Mouse (Mus musculus) small intestine, adult 2 months (tissue): Measurements from ENCODE around the gene Ppbp. TPM values are rescaled to one million over a fixed set of nuclear protein-coding genes. Genes with fewer than 3 reads are reported as not detected.

Experiments used
- H3K27ac ChIP-seq: fragments of 200-500 bp; 2 replicates; pipeline ENCODE4 v1.5.1; 2012; ENCODE audit warnings: low read depth, low read length, control low read depth, inconsistent platforms; ENCODE audit not compliant: insufficient read depth
- H3K27me3 ChIP-seq: fragments of 200-500 bp; 2 replicates; pipeline ENCODE4 v1.6.1; 2012; ENCODE audit warnings: mild to moderate bottlenecking, moderate library complexity, low read length, inconsistent platforms; ENCODE audit not compliant: control insufficient read depth, insufficient read depth
- H3K36me3 ChIP-seq: fragments of 200-500 bp; 2 replicates; pipeline ENCODE4 v1.6.1; 2012; ENCODE audit warnings: mild to moderate bottlenecking, low read length, control low read depth, inconsistent platforms; ENCODE audit not compliant: control insufficient read depth, insufficient read depth
- H3K4me1 ChIP-seq: fragments of 200-500 bp; 2 replicates; pipeline ENCODE4 v1.6.1; 2012; ENCODE audit warnings: low read length, inconsistent platforms, mixed read lengths; ENCODE audit not compliant: control insufficient read depth, insufficient read depth, insufficient read length
- H3K4me3 ChIP-seq: fragments of 200-500 bp; 2 replicates; pipeline ENCODE4 v1.5.1; 2012; ENCODE audit warnings: low read depth, mild to moderate bottlenecking, control low read depth, inconsistent platforms, low read length, moderate library complexity
- CTCF ChIP-seq: fragments of 200-500 bp; IDR thresholded peaks from 2 replicates; pipeline ENCODE4 v1.5.1; 2012; ENCODE audit warnings: low read depth, mild to moderate bottlenecking, control low read depth, inconsistent platforms, low read length, moderate library complexity, mixed read lengths; ENCODE audit not compliant: insufficient replicate concordance, insufficient read length; ENCODE audit errors: extremely low read depth
- POLR2A ChIP-seq: fragments of 200-500 bp; IDR thresholded peaks from 2 replicates; pipeline ENCODE4 v1.6.1; 2012; ENCODE audit warnings: low read depth, mild to moderate bottlenecking, control low read depth, inconsistent platforms, low read length, moderate library complexity
- WGBS: fragments of 180-500 bp; shearing (Covaris S2); methylation state at CpG from one replicate; pipeline ENCODE4 v1.1.7; 2018; 5-methylcytosine and 5-hydroxymethylcytosine counted together
- polyA plus RNA-seq: library from polyadenylated mRNA; depleted of rRNA; stranded (reverse); fragments of >200 nt; gene quantifications from 2 replicates; pipeline ENCODE4 v1.2.3, GENCODE M21; 2012; rRNA removed

The Ppbp gene
- polyA plus RNA-seq, result 0.11 and 0.18 TPM in 2 replicates

GRCm38 (mm10) chr5:90768218-90768617, at the start of gene Ppbp:
Ppbp (plus strand) TSS chr5:90768518.
- H3K4me1 ChIP-seq, result peaks cover 2% of the 10 kb centered on the region; the same call in 1 of the 2 replicates
- TF ChIP-seq POLR2A (no peak), CTCF (no peak)
- 45% methylated on average over 3 of the region's 3 CpGs for WGBS
- H3K4me3 ChIP-seq, result no peak within 1 kb of the TSS
- H3K36me3 ChIP-seq, result no peaks in the 10 kb centered on the region
- H3K27ac ChIP-seq, result no peak within 1 kb of the TSS
- no peaks in the 10 kb centered on the region for H3K27me3 ChIP-seq

GRCm38 (mm10) chr5:90722656-90723055, 45.7 kb upstream of the Ppbp start:
- no peak overlapping the region for H3K27ac ChIP-seq
- 41% methylated on average over 3 of the region's 3 CpGs for WGBS

GRCm38 (mm10) chr5:90728254-90728653, 40.1 kb upstream of the Ppbp start:
- no peak overlapping the region for H3K4me3 ChIP-seq
- no peaks in the 10 kb centered on the region for H3K36me3 ChIP-seq
- H3K27me3 ChIP-seq, result no peaks in the 10 kb centered on the region
- TF ChIP-seq CTCF (no peak), POLR2A (no peak)
- 27% methylated on average over 3 of the region's 3 CpGs for WGBS
- no peaks in the 10 kb centered on the region for H3K4me1 ChIP-seq
- no peak overlapping the region for H3K27ac ChIP-seq

More at GRCm38 (mm10) chr5:90722656-90723055, 45.7 kb upstream of the Ppbp start:
- TF ChIP-seq POLR2A (no peak), CTCF (no peak)
- Histone ChIP-seq H3K4me1 (no peaks in the 10 kb centered on the region; the same call in 1 of the 2 replicates), H3K36me3 (no peaks in the 10 kb centered on the region), H3K27me3 (no peaks in the 10 kb centered on the region), H3K4me3 (no peak overlapping the region)

- Histone ChIP-seq H3K36me3 (no peaks in the 10 kb centered on the region), H3K4me1 (no peaks in the 10 kb centered on the region), H3K27ac (no peak overlapping the region), H3K27me3 (no peaks in the 10 kb centered on the region), H3K4me3 (no peak overlapping the region)
- no peak for TF ChIP-seq POLR2A
- no peak for TF ChIP-seq CTCF
- WGBS, result 47% methylated on average over 4 of the region's 4 CpGs
Observed at GRCm38 (mm10) chr5:90731480-90731879, 36.8 kb upstream of the Ppbp start.

- Histone ChIP-seq H3K36me3 (no peaks in the 10 kb centered on the region), H3K27me3 (no peaks in the 10 kb centered on the region), H3K4me1 (no peaks in the 10 kb centered on the region), H3K27ac (no peak overlapping the region), H3K4me3 (no peak overlapping the region)
- TF ChIP-seq CTCF (no peak), POLR2A (no peak)
- WGBS, result 45% methylated on average over 4 of the region's 4 CpGs
Observed at GRCm38 (mm10) chr5:90742029-90742428, 26.3 kb upstream of the Ppbp start.

GRCm38 (mm10) chr5:90753934-90754333, 14.4 kb upstream of the Ppbp start:
- no peak overlapping the region for H3K27ac ChIP-seq
- no peaks in the 10 kb centered on the region for H3K27me3 ChIP-seq
- TF ChIP-seq POLR2A (no peak), CTCF (no peak)
- 93% methylated on average over 1 of the region's 1 CpGs for WGBS
- no peak overlapping the region for H3K4me3 ChIP-seq
- H3K36me3 ChIP-seq, result no peaks in the 10 kb centered on the region
- H3K4me1 ChIP-seq, result peaks cover 2% of the 10 kb centered on the region; the same call in 1 of the 2 replicates

- no peaks in the 10 kb centered on the region for H3K36me3 ChIP-seq
- 33% methylated on average over 5 of the region's 5 CpGs for WGBS
- no peak overlapping the region for H3K4me3 ChIP-seq
- no peak overlapping the region for H3K27ac ChIP-seq
- no peaks in the 10 kb centered on the region for H3K27me3 ChIP-seq
- TF ChIP-seq CTCF, result no peak
- peaks cover 8% of the 10 kb centered on the region for H3K4me1 ChIP-seq
Observed at GRCm38 (mm10) chr5:90758020-90758605, 10.2 kb upstream of the Ppbp start.
